Mouse (Mus musculus) stomach, embryonic 16.5 days (tissue): ENCODE data around the gene Ankfy1. TPM values are rescaled to one million over a fixed set of nuclear protein-coding genes. Genes with fewer than 3 reads are reported as not detected.

Experiments
- microRNA-seq: library from miRNA; unstranded; fragments of <30 nt; microRNA quantifications from one replicate; pipeline ENCODE4, GENCODE M21; 2016
- polyA plus RNA-seq: library from polyadenylated mRNA; unstranded; fragments of >200 nt; fragmentation: Nextera tagmentation; extraction: Ambion mirVana; gene quantifications from 2 replicates; pipeline ENCODE4 v1.2.1, GENCODE M21; 2015

Ankfy1 gene
- polyA plus RNA-seq, 1 experiment from 2014 or later = 27.2 TPM

Small RNAs within 50 kb of the gene (microRNA-seq; reads per million reads assigned to microRNA genes)
- not detected for gene Gm25678

Other genes with a start within 250 kb of the Ankfy1 start
- 117 and 133 TPM in 2 replicates for gene Mybbp1a, start 248.7 kb upstream of the Ankfy1 start, polyA plus RNA-seq
- gene Spns2, start 200.1 kb upstream of the Ankfy1 start, polyA plus RNA-seq = 5.7 and 7.3 TPM in 2 replicates
- 1.3 and 1.6 TPM in 2 replicates for gene Spns3, start 139.5 kb upstream of the Ankfy1 start, polyA plus RNA-seq
- gene Ube2g1, start 82.7 kb upstream of the Ankfy1 start, polyA plus RNA-seq = 57.5 and 62.7 TPM in 2 replicates
- 5.1 and 6.5 TPM in 2 replicates for gene Cyb5d2, start 106.1 kb downstream of the Ankfy1 start, polyA plus RNA-seq
- gene Zzef1, start 106.2 kb downstream of the Ankfy1 start, polyA plus RNA-seq = 8.7 and 9.5 TPM in 2 replicates